Comparison of ENCODE assay signal across 27 mouse cellular contexts in the genomic region with DNA sequence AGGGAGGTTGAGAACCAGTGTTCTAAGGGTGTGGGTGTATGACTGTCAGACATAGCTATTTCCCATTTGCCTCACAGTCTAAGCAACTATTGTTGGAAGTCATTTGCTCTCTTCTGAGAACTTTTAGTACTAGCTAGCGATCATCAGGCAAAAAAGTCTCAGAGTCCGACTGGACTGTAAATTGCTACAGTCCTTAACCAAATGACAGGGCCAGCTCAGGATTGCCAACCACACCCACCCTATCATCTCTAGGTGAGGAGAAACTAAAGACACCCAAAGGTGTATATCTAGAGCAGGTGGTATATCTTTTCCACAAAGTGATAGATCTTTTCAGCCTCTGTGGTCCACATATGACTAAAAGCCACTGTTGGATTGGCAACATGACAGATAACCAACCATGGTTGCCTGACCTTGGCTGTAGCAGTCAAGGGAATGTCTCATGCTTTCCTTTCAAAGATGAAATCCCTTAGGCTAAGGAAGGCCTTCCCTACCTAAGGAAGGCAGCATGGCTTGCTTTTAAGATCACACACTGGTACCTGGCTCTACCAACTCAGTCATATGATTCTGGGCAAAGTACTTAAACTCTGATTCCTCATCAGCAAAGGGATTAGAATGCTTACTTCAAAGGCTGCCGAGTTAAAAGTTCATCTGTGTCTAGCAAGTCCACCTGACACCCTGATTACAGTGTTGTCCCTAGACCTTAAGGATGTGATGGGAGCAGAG. TPM values are rescaled to one million over a fixed set of nuclear protein-coding genes. Genes with fewer than 3 reads are reported as not detected.
A peak's percentile ranks its signal among the peaks of the same experiment; 100 is the strongest.
DNase-seq lines count a peak whose midpoint lies in the region; ATAC-seq and TF ChIP-seq lines count a peak whose summit lies in the region.
"Had no signal": no experiment of that assay in that cellular context is flagged by ENCODE, and none has a peak within 500 bp of the region (broad histone marks: within the 10 kb centered on the region; RNA-seq: fewer than 3 reads in every experiment).

No protein-coding gene starts in this region.

- no peak for ATAC-seq in kidney, embryonic 16.5 days (ENCODE audit: low FRiP score, low TSS enrichment)
- ATAC-seq: activated CD4-positive, CD25-positive, alpha-beta regulatory T cell, adult 4 months; CD4-positive, CD25-positive, alpha-beta regulatory T cell, adult 4 months; forebrain, embryonic 16.5 days; hindbrain, postnatal 0 days; Patski had no signal

- H3K27ac ChIP-seq in cerebellum, adult 2 months (ENCODE audit: insufficient read depth, low read length): no peak overlapping the region
- no peak overlapping the region for H3K27ac ChIP-seq in kidney, adult 2 months (ENCODE audit: insufficient read depth, low read depth, low read length)
- H3K27ac ChIP-seq in kidney, embryonic 16.5 days (ENCODE audit: low read length): no peak overlapping the region
- H3K27ac ChIP-seq in embryonic fibroblast, embryonic 13.5 days (ENCODE audit: insufficient read depth, low read length): no peak overlapping the region
- H3K27ac ChIP-seq: embryonic facial prominence, embryonic 15.5 days; heart, embryonic 10.5 days; heart, embryonic 15.5 days; hindbrain, embryonic 13.5 days; hindbrain, postnatal 0 days had no signal

- H3K4me1 ChIP-seq in cerebellum, adult 2 months (ENCODE audit: control insufficient read depth, insufficient read depth, low read length): peaks cover 7% of the 10 kb centered on the region; the same call in 1 of the 2 replicates
- peaks cover 16% of the 10 kb centered on the region for H3K4me1 ChIP-seq in kidney, adult 2 months (ENCODE audit: control insufficient read depth, insufficient read depth, low read length)
- peaks cover 8% of the 10 kb centered on the region for H3K4me1 ChIP-seq in kidney, embryonic 16.5 days (ENCODE audit: insufficient read depth, low read length)
- peaks cover 4% of the 10 kb centered on the region; the same call in 1 of the 2 replicates for H3K4me1 ChIP-seq in embryonic fibroblast, embryonic 13.5 days (ENCODE audit: control insufficient read depth, insufficient read depth, low read length)

- H3K9ac ChIP-seq in kidney, embryonic 16.5 days (replicated peaks; ENCODE audit: low read length): no peak overlapping the region
- H3K9ac ChIP-seq: embryonic facial prominence, embryonic 15.5 days; heart, embryonic 15.5 days; hindbrain, embryonic 13.5 days had no signal

- peaks cover 2% of the 10 kb centered on the region; the same call in 1 of the 2 replicates for H3K36me3 ChIP-seq in kidney, adult 2 months (ENCODE audit: control insufficient read depth, insufficient read depth, low read length)
- H3K36me3 ChIP-seq in kidney, embryonic 16.5 days (ENCODE audit: insufficient read depth, low read length): peaks cover 8% of the 10 kb centered on the region; the same call in 1 of the 2 replicates

- TF ChIP-seq POLR2A in cerebellum, adult 2 months (IDR thresholded peaks at IDR 0.05; ENCODE audit: borderline replicate concordance, insufficient read depth, low read length): peak; percentile 10; the same call in 1 of the 2 replicates
- no peak for TF ChIP-seq POLR2A in kidney, adult 2 months (IDR thresholded peaks at IDR 0.05; ENCODE audit: low read depth, low read length)
- TF ChIP-seq POLR2A in embryonic fibroblast, embryonic 13.5 days (IDR thresholded peaks at IDR 0.05; ENCODE audit: low read depth, low read length): 0 out of 2 replicates have a peak, but pooled peaks have one; percentile 3

- 88% methylated on average over 3 of the region's 3 CpGs for WGBS in cerebellum, adult 2 months
- 74% methylated on average over 3 of the region's 3 CpGs for WGBS in kidney, adult 2 months
- 90% methylated on average over 3 of the region's 3 CpGs for WGBS in kidney, embryonic 16.5 days

- DNase-seq in cerebellum, adult 2 months: no peak
- no peak for DNase-seq in cerebellum, postnatal 4 days (ENCODE audit: low spot score in 2 of 2)
- DNase-seq in kidney, adult 2 months: peak; percentile 56
- DNase-seq in lung, postnatal 10 days: no peak
- no peak for DNase-seq in frontal cortex, adult 2 months (ENCODE audit: extremely low spot score in 1 of 2, low spot score in 1 of 2)
- DNase-seq: adrenal gland, postnatal 25 days; B cell, adult 2 months; cerebellum, adult 18-20 months; cerebellum, postnatal 10 days; embryo, embryonic 11 days; gastrocnemius, postnatal 14 days; heart, postnatal 14 days had no signal

- H3K27me3 ChIP-seq in cerebellum, adult 2 months (ENCODE audit: control insufficient read depth, insufficient read depth, low read length): no peaks in the 10 kb centered on the region
- no peaks in the 10 kb centered on the region for H3K27me3 ChIP-seq in kidney, adult 2 months (replicated peaks; ENCODE audit: control insufficient read depth, insufficient read depth, low read length)
- no peaks in the 10 kb centered on the region for H3K27me3 ChIP-seq in kidney, embryonic 16.5 days (ENCODE audit: insufficient read depth, low read length)
- H3K27me3 ChIP-seq: embryonic facial prominence, embryonic 15.5 days; heart, embryonic 15.5 days; hindbrain, embryonic 13.5 days; Patski had no signal

- no peak overlapping the region for H3K4me2 ChIP-seq in kidney, embryonic 16.5 days (replicated peaks; ENCODE audit: low read depth, low read length)
- H3K4me2 ChIP-seq: embryonic facial prominence, embryonic 15.5 days; heart, embryonic 15.5 days; hindbrain, embryonic 13.5 days had no signal

- H3K4me3 ChIP-seq in cerebellum, adult 2 months (replicated peaks; ENCODE audit: insufficient read depth, low read depth, low read length): no peak overlapping the region
- no peak overlapping the region for H3K4me3 ChIP-seq in kidney, adult 2 months (ENCODE audit: insufficient read depth, low read depth, low read length)
- no peak overlapping the region for H3K4me3 ChIP-seq in kidney, embryonic 16.5 days (ENCODE audit: low read length)
- no peak overlapping the region for H3K4me3 ChIP-seq in embryonic fibroblast, embryonic 13.5 days (ENCODE audit: insufficient read depth, low read length)
- H3K4me3 ChIP-seq: embryonic facial prominence, embryonic 15.5 days; heart, embryonic 10.5 days; heart, embryonic 15.5 days; hindbrain, embryonic 13.5 days had no signal

- H3K9me3 ChIP-seq in kidney, embryonic 16.5 days (ENCODE audit: low read length): no peaks in the 10 kb centered on the region
- H3K9me3 ChIP-seq: embryonic facial prominence, embryonic 15.5 days; heart, embryonic 10.5 days; heart, embryonic 15.5 days; hindbrain, embryonic 13.5 days had no signal

- TF ChIP-seq CTCF in cerebellum, adult 2 months (IDR thresholded peaks at IDR 0.05; ENCODE audit: borderline replicate concordance, insufficient read depth, low read depth, low read length): no peak
- no peak for TF ChIP-seq CTCF in kidney, adult 2 months (conservative IDR thresholded peaks at IDR 0.05; ENCODE audit: insufficient read depth, insufficient read length, low read depth, low read length)
- no peak for TF ChIP-seq CTCF in embryonic fibroblast, embryonic 13.5 days (IDR thresholded peaks at IDR 0.05; ENCODE audit: borderline replicate concordance, insufficient read depth, low read length)

RNA-seq across cellular contexts. Expression of a gene that starts 2.5 kb away (rescaled TPM):
- polyA plus RNA-seq in cerebellum, adult 2 months (2012; rRNA removed): 447 and 454 TPM in 2 replicates
- polyA plus RNA-seq in kidney, adult 2 months (2012; rRNA removed): 1,048 and 1,200 TPM in 2 replicates
- 641 and 655 TPM in 2 replicates for polyA plus RNA-seq in kidney, embryonic 16.5 days (2015; fragmentation: Nextera tagmentation; extraction: Ambion mirVana)
- 361 and 399 TPM in 2 replicates for polyA plus RNA-seq in embryonic fibroblast, embryonic 13.5 days (2011; ENCODE audit: insufficient read length, low read depth, missing spikeins)
- polyA plus RNA-seq in frontal cortex, adult 2 months (2012; rRNA removed): 372 and 396 TPM in 2 replicates

RNA-seq across cellular contexts. Expression of a gene that starts 2.7 kb away (rescaled TPM):
- polyA plus RNA-seq in cerebellum, adult 2 months (2012; rRNA removed): 2.2 and 2.5 TPM in 2 replicates
- polyA plus RNA-seq in kidney, adult 2 months (2012; rRNA removed): 0.29 and 0.42 TPM in 2 replicates
- polyA plus RNA-seq in kidney, embryonic 16.5 days (2015; fragmentation: Nextera tagmentation; extraction: Ambion mirVana): 1.1 and 1.2 TPM in 2 replicates
- 0.68 and 1.2 TPM in 2 replicates for polyA plus RNA-seq in embryonic fibroblast, embryonic 13.5 days (2011; ENCODE audit: insufficient read length, low read depth, missing spikeins)
- 1.8 and 1.9 TPM in 2 replicates for polyA plus RNA-seq in frontal cortex, adult 2 months (2012; rRNA removed)
- polyA plus RNA-seq: CD4-positive, CD25-positive, alpha-beta regulatory T cell, adult 4 months had no signal

RNA-seq across cellular contexts. Expression of a gene that starts 5.2 kb away (rescaled TPM):
- polyA plus RNA-seq in cerebellum, adult 2 months (2012; rRNA removed): not detected in 2 replicates
- polyA plus RNA-seq in kidney, adult 2 months (2012; rRNA removed): not detected in 2 replicates
- polyA plus RNA-seq in kidney, embryonic 16.5 days (2015; fragmentation: Nextera tagmentation; extraction: Ambion mirVana): 0.34 and 0.37 TPM in 2 replicates
- polyA plus RNA-seq in embryonic fibroblast, embryonic 13.5 days (2011; ENCODE audit: insufficient read length, low read depth, missing spikeins): not detected in 2 replicates
- polyA plus RNA-seq in frontal cortex, adult 2 months (2012; rRNA removed): not detected in 2 replicates
- polyA plus RNA-seq: activated CD4-positive, CD25-positive, alpha-beta regulatory T cell, adult 4 months; embryonic facial prominence, embryonic 11.5 days; embryonic facial prominence, embryonic 15.5 days; forebrain, embryonic 11.5 days; forebrain, embryonic 16.5 days; gonadal fat pad, adult 2 months; hindbrain, embryonic 13.5 days; hindbrain, postnatal 0 days; intestine, embryonic 14.5 days had no signal

RNA-seq across cellular contexts. Expression of a gene that starts 28.8 kb away (rescaled TPM):
- 0.06 TPM in 1 of 2 replicates, not detected in the other for polyA plus RNA-seq in cerebellum, adult 2 months (2012; rRNA removed)
- polyA plus RNA-seq in kidney, adult 2 months (2012; rRNA removed): 0.05 and 0.10 TPM in 2 replicates
- polyA plus RNA-seq in kidney, embryonic 16.5 days (2015; fragmentation: Nextera tagmentation; extraction: Ambion mirVana): 0.12 TPM in 1 of 2 replicates, not detected in the other
- polyA plus RNA-seq in embryonic fibroblast, embryonic 13.5 days (2011; ENCODE audit: insufficient read length, low read depth, missing spikeins): 0.22 TPM in 1 of 2 replicates, not detected in the other
- 0.08 and 0.10 TPM in 2 replicates for polyA plus RNA-seq in frontal cortex, adult 2 months (2012; rRNA removed)
- polyA plus RNA-seq: CD4-positive, CD25-positive, alpha-beta regulatory T cell, adult 4 months; embryonic facial prominence, embryonic 11.5 days; forebrain, embryonic 11.5 days; forebrain, embryonic 16.5 days; heart, embryonic 15.5 days; hindbrain, postnatal 0 days; intestine, embryonic 14.5 days; Patski had no signal

RNA-seq across cellular contexts. Expression of a gene that starts 28.9 kb away (rescaled TPM):
- 7.7 and 8.8 TPM in 2 replicates for polyA plus RNA-seq in cerebellum, adult 2 months (2012; rRNA removed)
- polyA plus RNA-seq in kidney, adult 2 months (2012; rRNA removed): 0.88 and 1.2 TPM in 2 replicates
- 2.1 and 2.5 TPM in 2 replicates for polyA plus RNA-seq in kidney, embryonic 16.5 days (2015; fragmentation: Nextera tagmentation; extraction: Ambion mirVana)
- 2.4 and 3.0 TPM in 2 replicates for polyA plus RNA-seq in embryonic fibroblast, embryonic 13.5 days (2011; ENCODE audit: insufficient read length, low read depth, missing spikeins)
- polyA plus RNA-seq in frontal cortex, adult 2 months (2012; rRNA removed): 7.4 and 8.1 TPM in 2 replicates
- polyA plus RNA-seq: CD4-positive, CD25-positive, alpha-beta regulatory T cell, adult 4 months; Patski had no signal
